Mouse (Mus musculus): ENCODE measurements at regions not wholly inside any gene's neighbourhood (a gene's known extent, or its start where the extent isn't known, plus 50 kb on each side); places are given as distances from the start of the nearest gene placed in this dataset.

DNA sequence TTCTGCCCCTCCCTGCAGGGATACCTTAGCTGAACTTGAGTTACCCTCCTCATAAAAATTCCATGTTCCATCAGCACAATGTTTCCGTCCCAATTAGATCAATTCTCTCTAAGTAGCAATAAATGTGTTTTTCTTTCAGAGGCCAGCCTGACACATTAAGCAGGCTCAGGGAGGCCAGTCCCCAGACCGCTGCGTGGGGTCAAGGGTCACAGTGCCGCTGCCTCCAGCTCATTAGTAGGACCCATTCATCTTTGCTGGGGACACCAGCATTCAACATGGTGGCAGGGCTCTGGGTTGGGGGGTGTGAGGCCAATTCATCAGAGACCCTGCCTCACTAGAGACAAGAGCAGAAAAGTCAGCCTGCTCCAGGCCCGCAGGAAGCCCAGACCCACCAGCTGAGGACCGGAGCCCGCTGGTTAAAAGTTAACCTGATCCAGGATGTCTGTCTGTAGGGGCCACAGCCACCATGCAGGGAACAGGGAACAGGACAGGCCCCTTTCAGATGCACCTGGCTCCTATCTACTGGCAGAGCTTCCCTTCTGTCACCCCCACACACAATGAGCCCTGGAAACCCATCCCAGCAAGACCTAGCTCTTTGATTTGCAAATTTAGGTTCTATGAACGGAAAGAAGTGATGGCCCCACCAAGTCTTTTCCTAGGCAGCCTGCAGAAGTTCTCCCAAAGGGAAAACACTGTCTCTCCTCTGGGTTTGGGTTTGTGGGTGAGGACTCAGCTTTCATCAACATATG is 119.1 kb upstream of the Top1 start:
- no peak for TF ChIP-seq ZNF384 (IDR thresholded peaks at IDR 0.05; ENCODE audit: low read depth, low read length)
- TF ChIP-seq MAFK (IDR thresholded peaks at IDR 0.05; ENCODE audit: insufficient read depth, low read depth, low read length), result no peak
- TF ChIP-seq HCFC1 (IDR thresholded peaks at IDR 0.05; ENCODE audit: borderline replicate concordance, insufficient read depth, low read length), result no peak
- TF ChIP-seq ZC3H11A (IDR thresholded peaks at IDR 0.05; ENCODE audit: borderline replicate concordance, low read depth, low read length), result no peak
- no peak for TF ChIP-seq CHD2 (IDR thresholded peaks at IDR 0.05; ENCODE audit: low read depth, low read length)
